Mouse (Mus musculus): ENCODE results near the gene Tmcc3.

The Tmcc3 gene

GRCm38 (mm10) chr10:94466313-94466712, 154.6 kb downstream of the Tmcc3 start:
- DNase-seq (ENCODE audit: extremely low read depth, low read depth), result no peak

DNA sequence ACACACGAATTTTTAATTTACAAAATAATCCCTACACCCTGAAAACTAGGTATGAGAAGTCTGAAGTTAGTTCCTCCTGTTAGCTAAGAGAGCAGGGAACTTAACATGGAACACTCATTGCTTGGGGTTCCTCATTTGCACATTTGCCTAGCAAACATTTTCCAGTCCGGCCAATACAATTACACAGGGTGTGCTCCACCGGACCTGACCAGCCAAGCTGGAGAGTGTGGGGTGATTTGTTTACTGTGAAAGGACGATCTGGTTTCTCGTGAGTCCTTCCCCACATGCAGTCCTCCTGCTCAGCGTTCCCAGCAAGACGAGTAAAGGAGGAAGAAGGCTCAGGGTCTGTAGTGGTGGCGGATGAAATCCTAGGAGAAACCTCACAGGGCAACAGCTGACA, 159.7 kb downstream of the Tmcc3 start:
- no peak for DNase-seq (ENCODE audit: extremely low read depth, low read depth)

DNA sequence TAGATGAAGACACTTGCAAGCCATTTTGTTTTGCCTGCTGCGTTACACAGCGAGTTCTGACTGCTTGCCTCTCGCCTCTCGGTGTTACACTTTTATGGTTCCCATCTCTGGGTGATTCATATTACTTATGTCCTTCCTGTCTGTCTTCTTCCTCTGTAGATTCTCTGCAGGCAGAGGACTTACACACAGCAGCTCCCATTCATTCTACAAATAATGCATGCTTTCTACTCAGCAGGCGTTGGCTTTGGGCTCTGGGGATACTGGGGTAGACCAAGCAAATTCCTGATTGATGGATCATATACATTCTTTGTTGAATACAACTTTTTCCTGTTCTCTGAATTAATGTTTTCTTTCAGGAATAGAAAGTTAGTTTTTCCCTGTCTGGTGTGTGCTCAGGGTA, 161.8 kb downstream of the Tmcc3 start:
- DNase-seq (ENCODE audit: extremely low read depth, low read depth), result no peak

DNA sequence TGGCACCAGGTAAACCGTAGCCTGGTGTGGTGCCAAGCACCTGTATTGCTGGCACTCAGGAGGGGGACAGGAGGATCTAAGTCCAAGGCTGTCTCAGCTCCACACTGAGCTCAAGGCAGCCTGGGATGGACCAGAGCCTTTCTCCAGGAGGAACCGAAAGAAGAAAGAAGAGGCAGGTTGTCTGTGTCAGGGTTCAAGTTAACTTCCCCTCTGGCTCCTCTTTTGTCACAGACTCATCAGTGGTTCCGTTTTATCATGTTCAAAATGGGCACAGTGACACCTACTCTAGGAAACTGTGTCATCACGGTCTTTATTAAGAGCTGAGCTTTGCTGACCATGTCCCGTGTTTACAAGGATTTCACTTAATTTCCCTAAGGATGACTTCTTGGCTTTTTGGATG, 162.4 kb downstream of the Tmcc3 start:
- DNase-seq (ENCODE audit: extremely low read depth, low read depth), result no peak

GRCm38 (mm10) chr10:94477366-94478225, 165.8 kb downstream of the Tmcc3 start:
- no peak for DNase-seq (ENCODE audit: extremely low read depth, low read depth)

DNA sequence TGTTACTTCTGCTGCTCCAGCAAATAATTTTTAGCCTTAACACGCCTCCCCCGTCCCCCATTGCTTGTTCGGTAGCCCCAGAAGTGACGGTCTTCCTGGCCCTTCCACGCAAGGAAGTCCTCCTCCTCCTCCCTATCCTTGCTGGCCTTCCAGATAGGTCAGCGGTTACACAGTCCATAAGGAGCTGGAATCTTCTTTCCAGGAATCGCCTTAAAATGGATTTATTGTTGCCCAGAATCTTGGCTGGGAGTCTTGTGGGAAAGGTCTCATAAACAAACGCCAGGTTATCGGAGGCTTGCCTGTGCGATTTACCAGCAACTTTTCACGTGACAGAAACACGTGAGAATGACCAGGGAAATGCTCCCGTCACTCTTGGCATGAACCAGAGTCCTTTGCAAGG, 167.9 kb downstream of the Tmcc3 start:
- DNase-seq (ENCODE audit: extremely low read depth, low read depth), result no peak

DNA sequence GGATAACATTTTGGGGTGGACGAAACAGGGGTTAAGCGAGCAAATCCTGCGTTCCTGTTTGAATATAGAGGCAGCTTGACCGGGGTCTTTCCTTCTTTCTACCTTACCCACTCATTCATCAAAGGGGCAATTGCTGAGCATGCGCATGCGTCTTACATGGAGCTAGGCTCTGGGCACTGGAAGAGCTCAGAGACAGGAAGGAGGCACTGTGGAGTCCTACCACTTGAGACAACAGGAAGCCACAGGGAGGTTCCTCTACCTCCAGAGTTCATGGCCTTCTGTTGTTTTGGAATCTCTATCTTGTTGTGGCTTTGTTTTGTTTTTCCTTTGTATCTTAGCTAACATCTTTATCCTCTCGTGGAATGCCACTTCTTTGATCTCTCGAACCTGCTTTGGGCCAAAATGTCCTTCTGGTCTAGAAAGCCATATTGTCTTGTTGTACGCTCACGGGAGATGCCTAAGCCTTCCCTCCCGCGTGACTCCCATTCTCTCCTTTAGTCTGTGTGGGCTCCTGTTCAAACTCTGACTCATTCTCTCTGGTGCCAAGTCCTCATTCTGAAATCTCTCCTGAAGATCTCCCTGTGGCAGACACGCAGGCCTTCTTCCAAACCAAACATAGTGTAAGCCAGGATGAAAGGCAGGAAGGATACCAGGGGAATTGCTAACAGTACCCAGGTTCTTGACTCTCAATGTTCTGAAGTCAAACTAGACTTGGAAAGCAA, 168.8 kb downstream of the Tmcc3 start:
- DNase-seq (ENCODE audit: extremely low read depth, low read depth), result no peak

GRCm38 (mm10) chr10:94481613-94482012, 169.9 kb downstream of the Tmcc3 start:
- no peak for DNase-seq (ENCODE audit: extremely low read depth, low read depth)

GRCm38 (mm10) chr10:94486179-94486578, 174.4 kb downstream of the Tmcc3 start:
- no peak for DNase-seq (ENCODE audit: extremely low read depth, low read depth)

DNA sequence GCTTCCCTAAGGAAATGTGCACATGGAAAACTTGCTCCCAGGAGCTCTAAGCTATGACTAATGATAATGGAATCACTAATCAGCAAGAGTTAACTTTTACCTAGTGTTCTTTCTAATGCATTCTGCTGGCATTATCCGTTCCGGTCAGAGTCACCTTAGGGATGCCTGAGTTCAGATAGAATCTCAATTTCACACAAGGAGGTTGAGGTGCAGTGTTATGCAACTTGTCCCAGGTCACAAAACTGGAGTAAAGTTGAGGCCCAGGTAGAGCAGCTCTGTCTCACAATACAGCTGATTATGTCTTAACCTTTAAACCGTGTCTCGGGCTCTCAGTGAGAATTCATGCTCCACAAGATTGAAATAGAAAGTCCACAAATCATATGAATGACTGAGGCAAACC, 177.8 kb downstream of the Tmcc3 start:
- DNase-seq (ENCODE audit: extremely low read depth, low read depth), result no peak

GRCm38 (mm10) chr10:94491006-94491405, 179.3 kb downstream of the Tmcc3 start:
- DNase-seq (ENCODE audit: extremely low read depth, low read depth), result no peak

GRCm38 (mm10) chr10:94494403-94494846, 182.7 kb downstream of the Tmcc3 start:
- DNase-seq (ENCODE audit: extremely low read depth, low read depth), result no peak

GRCm38 (mm10) chr10:94495496-94496235, 183.9 kb downstream of the Tmcc3 start:
- DNase-seq (ENCODE audit: extremely low read depth, low read depth), result no peak

DNA sequence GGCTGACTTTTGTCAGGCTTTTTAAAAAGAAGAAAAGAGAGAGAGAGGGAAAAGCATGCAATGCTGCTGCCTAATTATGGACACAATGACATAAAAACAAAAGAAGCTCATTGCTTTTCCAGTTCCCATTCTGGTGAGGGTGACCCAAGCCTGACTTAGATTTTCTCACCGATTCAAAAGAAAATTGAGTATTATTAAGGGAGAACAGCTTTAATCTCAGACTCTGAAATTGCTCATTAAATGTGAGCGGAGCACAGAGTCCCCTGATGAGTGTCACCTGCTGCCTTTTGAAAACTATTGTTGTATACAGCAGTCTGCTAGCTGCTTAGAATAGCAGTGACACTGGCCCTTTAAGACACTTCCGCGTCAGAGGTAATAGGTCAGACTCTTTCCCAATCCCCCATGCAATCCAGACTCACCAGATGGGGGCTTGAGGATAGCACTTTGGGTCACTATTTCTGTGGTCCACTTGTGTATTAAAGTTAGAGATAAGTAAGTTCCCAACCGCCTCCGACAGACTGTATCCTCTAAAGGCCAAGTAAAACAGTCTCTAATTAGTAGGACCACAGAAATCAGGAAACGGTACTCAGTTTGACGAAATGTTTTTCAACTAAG, 185.2 kb downstream of the Tmcc3 start:
- DNase-seq (ENCODE audit: extremely low read depth, low read depth), result no peak

- DNase-seq (ENCODE audit: extremely low read depth, low read depth), result no peak
Measured at GRCm38 (mm10) chr10:94500210-94500876, 188.6 kb downstream of the Tmcc3 start.

- DNase-seq (ENCODE audit: extremely low read depth, low read depth), result no peak
Measured at GRCm38 (mm10) chr10:94500877-94501273, 189.1 kb downstream of the Tmcc3 start.

- no peak for DNase-seq (ENCODE audit: extremely low read depth, low read depth)
Measured at GRCm38 (mm10) chr10:94501796-94502195, 190.0 kb downstream of the Tmcc3 start.

- no peak for DNase-seq (ENCODE audit: extremely low read depth, low read depth)
Measured at GRCm38 (mm10) chr10:94505248-94505772, 193.6 kb downstream of the Tmcc3 start.

GRCm38 (mm10) chr10:94508863-94509262, 197.1 kb downstream of the Tmcc3 start:
- DNase-seq (ENCODE audit: extremely low read depth, low read depth), result no peak

DNA sequence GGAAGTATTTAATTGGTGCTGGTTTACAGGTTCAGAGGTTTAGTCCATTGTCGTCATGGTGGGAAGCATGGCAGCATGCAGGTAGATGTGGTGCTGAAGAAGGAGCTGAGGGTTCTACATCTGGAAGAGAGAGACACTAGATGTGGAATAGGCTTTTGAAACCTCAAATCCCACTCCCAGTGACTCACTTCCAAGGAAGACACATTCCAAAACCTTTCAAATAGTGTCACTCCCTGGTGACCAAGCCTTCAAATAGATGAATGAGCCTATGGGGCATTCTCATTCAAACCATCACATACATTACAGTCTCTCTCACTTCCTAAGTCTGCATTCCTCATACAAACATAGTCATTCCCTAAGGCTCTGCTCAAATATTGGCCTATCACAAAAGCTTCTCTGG, 201.0 kb downstream of the Tmcc3 start:
- DNase-seq (ENCODE audit: extremely low read depth, low read depth), result no peak

DNA sequence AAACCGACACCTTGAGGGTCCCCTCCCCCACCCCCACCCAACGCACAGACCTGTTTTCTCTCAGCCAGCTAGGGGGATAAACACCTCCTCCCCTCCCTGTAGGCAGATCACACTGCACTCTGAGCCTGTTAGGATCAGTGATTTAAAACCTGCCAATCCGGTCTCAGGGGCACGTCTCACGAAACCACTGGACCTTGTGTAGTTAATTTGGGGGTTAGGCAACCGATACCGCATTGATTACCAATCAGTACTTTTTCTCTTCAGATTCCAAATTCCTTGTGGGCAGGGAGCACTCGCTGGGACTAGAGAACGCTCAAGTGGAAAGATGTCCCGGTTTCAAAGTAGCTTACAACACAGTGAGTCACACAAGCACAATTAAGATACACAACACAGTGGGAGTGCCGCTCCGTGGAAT, 202.3 kb downstream of the Tmcc3 start:
- DNase-seq (ENCODE audit: extremely low read depth, low read depth), result no peak
